8 mouse cellular contexts compared by ENCODE assay signal in genomic region chr12:102616843-102617519, GRCm38 (mm10).
A peak's percentile ranks its signal among the peaks of the same experiment; 100 is the strongest.
DNase-seq lines count a peak whose midpoint lies in the region; ATAC-seq and TF ChIP-seq lines count a peak whose summit lies in the region.

No protein-coding gene starts in this region.

- no peaks in the 10 kb centered on the region; the same call in 1 of the 2 replicates for H3K79me2 ChIP-seq in liver, adult 2 months (ENCODE audit: control insufficient read depth, insufficient read depth, low read length)

- H3K36me3 ChIP-seq in forebrain, embryonic 16.5 days (ENCODE audit: control insufficient read depth, insufficient read depth): no peaks in the 10 kb centered on the region
- 0 out of 2 replicates have a peak, but pooled peaks cover 1% of the 10 kb centered on the region for H3K36me3 ChIP-seq in forebrain, embryonic 14.5 days (ENCODE audit: control insufficient read depth, insufficient read depth, low read length)
- no peaks in the 10 kb centered on the region for H3K36me3 ChIP-seq in liver, adult 2 months (ENCODE audit: control insufficient read depth, insufficient read depth, low read length)
- H3K36me3 ChIP-seq in intestine, postnatal 0 days (ENCODE audit: control insufficient read depth, insufficient read depth): peaks cover 14% of the 10 kb centered on the region; the same call in 1 of the 2 replicates

- TF ChIP-seq CTCF in liver, adult 2 months (IDR thresholded peaks at IDR 0.05; ENCODE audit: low read depth, low read length): 0 out of 2 replicates have a peak, but pooled peaks have one; percentile 3
- peak; percentile 72 for TF ChIP-seq CTCF in intestine, postnatal 0 days (IDR thresholded peaks at IDR 0.05; ENCODE audit: low read depth)

- WGBS in forebrain, embryonic 16.5 days: 59% methylated on average over 7 of the region's 7 CpGs
- WGBS in forebrain, embryonic 14.5 days: 69% methylated on average over 7 of the region's 7 CpGs
- WGBS in liver, adult 2 months: 66% methylated on average over 7 of the region's 7 CpGs
- 37% methylated on average over 7 of the region's 7 CpGs for WGBS in intestine, postnatal 0 days

- H3K4me1 ChIP-seq in forebrain, embryonic 16.5 days (replicated peaks; ENCODE audit: control insufficient read depth, insufficient read depth, low read length): peaks cover 15% of the 10 kb centered on the region
- peaks cover 3% of the 10 kb centered on the region; the same call in 1 of the 2 replicates for H3K4me1 ChIP-seq in forebrain, embryonic 14.5 days (ENCODE audit: control insufficient read depth, insufficient read depth, low read length)
- peaks cover 6% of the 10 kb centered on the region for H3K4me1 ChIP-seq in liver, adult 2 months (ENCODE audit: control insufficient read depth, insufficient read depth, low read length)
- peaks cover 19% of the 10 kb centered on the region; the same call in 1 of the 2 replicates for H3K4me1 ChIP-seq in intestine, postnatal 0 days (replicated peaks; ENCODE audit: control insufficient read depth, insufficient read depth, low read length)

- H3K9ac ChIP-seq in forebrain, embryonic 16.5 days (replicated peaks; ENCODE audit: low read depth, low read length): no peak overlapping the region
- no peak overlapping the region for H3K9ac ChIP-seq in forebrain, embryonic 14.5 days (ENCODE audit: low read length)
- H3K9ac ChIP-seq in liver, adult 2 months (ENCODE audit: low read depth, low read length): no peak overlapping the region
- no peak overlapping the region for H3K9ac ChIP-seq in intestine, postnatal 0 days (ENCODE audit: low read depth, low read length)

- no peak for DNase-seq in forebrain, embryonic 14.5 days (ENCODE audit: low spot score)
- no peak for DNase-seq in liver, adult 2 months (ENCODE audit: extremely low read depth, low read depth, low spot score)
- DNase-seq in liver (no peak), ZHBTc4 (ENCODE audit: low read depth, low spot score) (peak; percentile 39)
- no peak for DNase-seq in left cerebral cortex, adult 8-10 months (ENCODE audit: low spot score in 2 of 2)
- DNase-seq in thymus, postnatal 0 days (ENCODE audit: low spot score): no peak

- no peak overlapping the region for H3K4me2 ChIP-seq in forebrain, embryonic 16.5 days (ENCODE audit: low read length)
- no peak overlapping the region for H3K4me2 ChIP-seq in forebrain, embryonic 14.5 days (ENCODE audit: low read length)
- peak overlapping the region; percentile 6 for H3K4me2 ChIP-seq in intestine, postnatal 0 days (replicated peaks; ENCODE audit: low read depth)

- H3K9me3 ChIP-seq in forebrain, embryonic 16.5 days (ENCODE audit: control insufficient read depth, low read length): no peaks in the 10 kb centered on the region
- no peaks in the 10 kb centered on the region for H3K9me3 ChIP-seq in forebrain, embryonic 14.5 days (replicated peaks; ENCODE audit: control insufficient read depth, low read length)
- H3K9me3 ChIP-seq in intestine, postnatal 0 days (ENCODE audit: control insufficient read depth): no peaks in the 10 kb centered on the region

- peak; percentile 30 for ATAC-seq in forebrain, embryonic 16.5 days
- no peak for ATAC-seq in forebrain, embryonic 14.5 days
- ATAC-seq in intestine, postnatal 0 days: peak; percentile 11; the same call in 1 of the 2 replicates

- no peak overlapping the region for H3K4me3 ChIP-seq in forebrain, embryonic 16.5 days (replicated peaks; ENCODE audit: low read length)
- no peak overlapping the region for H3K4me3 ChIP-seq in forebrain, embryonic 14.5 days (ENCODE audit: low read depth, low read length)
- H3K4me3 ChIP-seq in liver, adult 2 months (ENCODE audit: insufficient read depth, low read depth, low read length): no peak overlapping the region
- H3K4me3 ChIP-seq in intestine, postnatal 0 days (ENCODE audit: low read depth, low read length): no peak overlapping the region

- H3K27me3 ChIP-seq in forebrain, embryonic 16.5 days (replicated peaks; ENCODE audit: control insufficient read depth, insufficient read depth, low read length): no peaks in the 10 kb centered on the region
- no peaks in the 10 kb centered on the region for H3K27me3 ChIP-seq in forebrain, embryonic 14.5 days (replicated peaks; ENCODE audit: control insufficient read depth, insufficient read depth, low read length)
- H3K27me3 ChIP-seq in liver, adult 2 months (ENCODE audit: control insufficient read depth, insufficient read depth, low read length): no peaks in the 10 kb centered on the region
- H3K27me3 ChIP-seq in intestine, postnatal 0 days (replicated peaks; ENCODE audit: control insufficient read depth, insufficient read depth, low read length): no peaks in the 10 kb centered on the region

- TF ChIP-seq POLR2A in liver, adult 2 months (IDR thresholded peaks at IDR 0.05; ENCODE audit: extremely low read depth, insufficient read depth, low read length): no peak

- H3K27ac ChIP-seq in forebrain, embryonic 16.5 days (ENCODE audit: low read length): no peak overlapping the region
- no peak overlapping the region for H3K27ac ChIP-seq in forebrain, embryonic 14.5 days (ENCODE audit: low read depth, low read length)
- H3K27ac ChIP-seq in liver, adult 2 months (replicated peaks; ENCODE audit: insufficient read depth, low read depth, low read length): no peak overlapping the region
- H3K27ac ChIP-seq in intestine, postnatal 0 days (ENCODE audit: low read depth, low read length): peak overlapping the region; percentile 92
